Mouse (Mus musculus) lung, embryonic 16.5 days (tissue): Measurements from ENCODE around the gene Hba-x. TPM values are rescaled to one million over a fixed set of nuclear protein-coding genes. Genes with fewer than 3 reads are reported as not detected.

Experiments used
- ATAC-seq: fragments of 200-750 bp; cut with Nextera tagmentation; 2 replicates; pipeline ENCODE4 v1.8.0; 2017; ENCODE audit warnings: low read depth, mild to moderate bottlenecking, moderate library complexity
- H3K27ac ChIP-seq: fragments of 300-500 bp; sonication (generic); 2 replicates; pipeline ENCODE4 v1.5.1; 2014; ENCODE audit warnings: mild to moderate bottlenecking, control low read depth, low read length
- H3K27me3 ChIP-seq: fragments of 300-500 bp; sonication (generic); 2 replicates; pipeline ENCODE4 v1.6.1; 2014; ENCODE audit warnings: low read depth, low read length, mixed read lengths; ENCODE audit not compliant: control insufficient read depth, insufficient read depth
- H3K36me3 ChIP-seq: fragments of 300-500 bp; sonication (generic); 2 replicates; pipeline ENCODE4 v1.6.1; 2014; ENCODE audit warnings: low read length; ENCODE audit not compliant: control insufficient read depth, insufficient read depth
- H3K4me1 ChIP-seq: fragments of 300-500 bp; sonication (generic); replicated peaks from 2 replicates; pipeline ENCODE4 v1.6.1; 2014; ENCODE audit warnings: low read length, mixed read lengths; ENCODE audit not compliant: control insufficient read depth, insufficient read depth
- H3K4me2 ChIP-seq: fragments of 300-500 bp; sonication (generic); 2 replicates; pipeline ENCODE4 v1.6.1; 2014; ENCODE audit warnings: low read depth, low read length, control low read depth
- H3K4me3 ChIP-seq: fragments of 300-500 bp; sonication (generic); 2 replicates; pipeline ENCODE4 v1.5.1; 2014; ENCODE audit warnings: mild to moderate bottlenecking, low read length, control low read depth
- H3K9ac ChIP-seq: fragments of 300-500 bp; sonication (generic); 2 replicates; pipeline ENCODE4 v1.6.1; 2014; ENCODE audit warnings: low read length, control low read depth
- H3K9me3 ChIP-seq: fragments of 300-500 bp; sonication (generic); 2 replicates; pipeline ENCODE4 v1.6.1; 2016; ENCODE audit warnings: low read length; ENCODE audit not compliant: control insufficient read depth
- WGBS: fragments of 180-500 bp; shearing (Covaris S2); extraction: QIAGEN DNeasy Blood & Tissue Kit; methylation state at CpG from one replicate; pipeline ENCODE4 v1.1.7; 2014; 5-methylcytosine and 5-hydroxymethylcytosine counted together
- polyA plus RNA-seq: library from polyadenylated mRNA; unstranded; fragments of >200 nt; fragmentation: Nextera tagmentation; extraction: Ambion mirVana; gene quantifications from 2 replicates; pipeline ENCODE4 v1.2.1, GENCODE M21; 2015

The Hba-x gene
- 64.4 and 68.2 TPM in 2 replicates for polyA plus RNA-seq

DNA sequence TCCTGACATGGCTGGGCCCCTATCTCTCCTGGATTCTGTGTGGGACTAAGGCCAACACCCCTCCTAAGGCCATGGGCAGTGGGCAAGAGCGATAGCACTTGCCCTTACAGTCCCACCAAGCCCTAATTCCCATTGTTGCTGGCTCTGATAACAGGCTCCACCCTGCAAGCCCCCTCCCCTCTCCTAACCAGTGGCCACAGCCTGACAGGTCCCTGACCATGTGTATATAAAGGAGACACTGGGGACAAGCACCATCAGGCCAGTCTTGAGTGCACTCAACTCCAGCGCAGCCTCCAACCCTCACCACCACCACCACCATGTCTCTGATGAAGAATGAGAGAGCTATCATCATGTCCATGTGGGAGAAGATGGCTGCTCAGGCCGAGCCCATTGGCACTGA is at the start of gene Hba-x:
Gene Hba-x (plus strand): TSS at position 54 of the 400 bp plus-strand sequence.
- Histone ChIP-seq H3K9ac (no peak within 1 kb of the TSS), H3K4me3 (no peak within 1 kb of the TSS), H3K9me3 (no peaks in the 10 kb centered on the region), H3K4me1 (no peaks in the 10 kb centered on the region), H3K27ac (no peak within 1 kb of the TSS), H3K27me3 (peaks cover 8% of the 10 kb centered on the region), H3K4me2 (no peak within 1 kb of the TSS), H3K36me3 (no peaks in the 10 kb centered on the region)
- no peak for ATAC-seq
- 52% methylated on average over 3 of the region's 3 CpGs for WGBS

DNA sequence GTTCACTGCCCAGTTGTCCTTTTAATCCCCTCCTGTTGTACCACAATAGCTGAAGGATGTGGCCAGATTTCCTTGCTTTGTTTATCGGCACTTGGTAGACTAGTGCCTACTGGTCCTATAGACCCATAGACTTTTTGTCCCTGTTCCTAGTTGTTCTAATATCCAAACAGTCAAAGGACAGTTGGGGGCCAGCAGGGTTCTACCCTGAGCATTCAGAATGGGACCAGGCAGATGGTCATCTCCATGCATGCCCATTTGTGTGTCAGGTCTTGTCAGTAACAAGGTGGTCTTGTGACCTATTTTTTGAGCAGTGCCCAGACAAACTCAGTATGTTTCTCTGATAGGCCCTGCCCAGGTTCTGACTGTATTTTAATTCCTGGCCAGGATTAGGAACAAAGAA is 49.2 kb upstream of the Hba-x start:
- peaks cover 45% of the 10 kb centered on the region for H3K4me1 ChIP-seq
- WGBS: 43% methylated on average over 1 of the region's 1 CpGs

GRCm38 (mm10) chr11:32227555-32227954 is 48.6 kb upstream of the Hba-x start:
- peak overlapping the region; percentile 93; the same call in 1 of the 2 replicates for H3K9ac ChIP-seq
- H3K36me3 ChIP-seq: peaks cover 16% of the 10 kb centered on the region
- 88% methylated on average over 9 of the region's 9 CpGs for WGBS
- no peaks in the 10 kb centered on the region for H3K27me3 ChIP-seq
- no peaks in the 10 kb centered on the region for H3K9me3 ChIP-seq
- ATAC-seq: no peak
- peak overlapping the region; percentile 81; the same call in 1 of the 2 replicates for H3K4me2 ChIP-seq
- peaks cover 41% of the 10 kb centered on the region for H3K4me1 ChIP-seq
- H3K27ac ChIP-seq: no peak overlapping the region
- no peak overlapping the region for H3K4me3 ChIP-seq

More for the DNA sequence above, 49.2 kb upstream of the Hba-x start:
- H3K4me3 ChIP-seq: peak overlapping the region; percentile 80
- H3K9ac ChIP-seq: peak overlapping the region; percentile 93
- peak overlapping the region; percentile 96 for H3K27ac ChIP-seq
- no peaks in the 10 kb centered on the region for H3K27me3 ChIP-seq
- peaks cover 15% of the 10 kb centered on the region for H3K36me3 ChIP-seq
- H3K9me3 ChIP-seq: no peaks in the 10 kb centered on the region
- peak overlapping the region; percentile 81 for H3K4me2 ChIP-seq
- no peak for ATAC-seq

DNA sequence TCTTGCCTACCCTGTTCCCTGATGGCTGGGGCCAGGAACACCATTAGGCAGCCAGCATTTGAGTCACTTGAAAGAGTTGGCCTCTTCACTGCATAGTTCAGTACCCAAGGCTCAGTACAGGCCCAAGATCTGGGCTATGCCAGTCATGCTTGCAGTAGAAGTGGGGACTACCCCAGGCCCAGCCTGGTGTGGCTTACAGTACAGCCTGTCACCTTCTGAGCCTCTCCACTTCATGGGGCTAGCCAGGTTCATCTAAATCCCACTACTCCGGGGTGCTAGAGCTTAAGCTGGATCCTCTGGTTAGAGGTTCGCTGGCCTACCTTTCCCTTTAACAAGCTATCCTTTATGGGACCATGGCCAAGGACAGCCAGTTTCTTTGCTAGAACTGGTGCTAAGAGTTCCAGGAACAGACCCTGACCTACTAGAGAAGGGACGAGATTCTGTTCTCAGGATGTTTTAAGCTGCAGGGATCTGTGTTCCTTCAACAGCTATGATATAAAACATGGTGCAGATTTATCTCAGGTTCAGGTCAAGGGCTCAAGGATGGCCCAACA is 47.8 kb upstream of the Hba-x start:
- Histone ChIP-seq H3K27ac (no peak overlapping the region), H3K4me2 (no peak overlapping the region), H3K4me3 (no peak overlapping the region), H3K36me3 (peaks cover 22% of the 10 kb centered on the region), H3K9me3 (no peaks in the 10 kb centered on the region), H3K27me3 (no peaks in the 10 kb centered on the region), H3K9ac (no peak overlapping the region), H3K4me1 (peaks cover 34% of the 10 kb centered on the region)
- 88% methylated on average over 3 of the region's 3 CpGs for WGBS
- ATAC-seq: no peak

GRCm38 (mm10) chr11:32230220-32230619 is 46.0 kb upstream of the Hba-x start:
- ATAC-seq: no peak
- H3K36me3 ChIP-seq: peaks cover 30% of the 10 kb centered on the region
- H3K4me3 ChIP-seq: no peak overlapping the region
- WGBS: 75% methylated on average over 4 of the region's 4 CpGs
- H3K27me3 ChIP-seq: no peaks in the 10 kb centered on the region
- H3K9me3 ChIP-seq: no peaks in the 10 kb centered on the region
- no peak overlapping the region for H3K9ac ChIP-seq
- H3K27ac ChIP-seq: no peak overlapping the region
- peaks cover 25% of the 10 kb centered on the region for H3K4me1 ChIP-seq
- H3K4me2 ChIP-seq: no peak overlapping the region

DNA sequence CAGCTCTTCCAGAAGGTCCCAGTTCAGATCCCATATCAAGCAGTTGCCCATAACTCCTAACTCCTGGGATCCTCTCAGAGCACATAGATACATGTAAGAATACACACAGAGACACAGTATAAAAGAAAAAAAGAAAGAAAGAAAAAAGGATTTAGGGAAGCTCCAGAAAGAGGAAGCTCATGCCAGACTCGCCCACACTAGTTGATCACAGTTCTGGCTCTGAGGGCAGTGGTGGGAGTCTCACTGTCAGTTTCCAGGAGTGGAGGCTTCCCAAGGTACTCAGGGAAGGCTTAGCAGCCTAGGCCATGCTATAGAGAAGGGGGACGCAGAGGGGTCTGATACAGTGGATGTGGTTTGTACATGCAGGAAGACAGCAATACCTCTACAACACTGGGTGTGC is 45.1 kb upstream of the Hba-x start:
- Histone ChIP-seq H3K27me3 (no peaks in the 10 kb centered on the region), H3K27ac (no peak overlapping the region), H3K9me3 (no peaks in the 10 kb centered on the region), H3K36me3 (peaks cover 30% of the 10 kb centered on the region), H3K4me3 (no peak overlapping the region), H3K4me2 (no peak overlapping the region), H3K9ac (no peak overlapping the region), H3K4me1 (peaks cover 21% of the 10 kb centered on the region)
- 89% methylated on average over 2 of the region's 2 CpGs for WGBS
- ATAC-seq: no peak

- peak; percentile 31; the same call in 1 of the 2 replicates for ATAC-seq
- Histone ChIP-seq H3K9ac (no peak overlapping the region), H3K9me3 (no peaks in the 10 kb centered on the region), H3K4me1 (peaks cover 9% of the 10 kb centered on the region), H3K27me3 (no peaks in the 10 kb centered on the region), H3K27ac (no peak overlapping the region), H3K4me3 (no peak overlapping the region), H3K4me2 (no peak overlapping the region), H3K36me3 (peaks cover 33% of the 10 kb centered on the region)
- 69% methylated on average over 10 of the region's 10 CpGs for WGBS
These were observed 43.4 kb upstream of the Hba-x start for GRCm38 (mm10) chr11:32232848-32233247.

- H3K4me3 ChIP-seq: no peak overlapping the region
- H3K27me3 ChIP-seq: no peaks in the 10 kb centered on the region
- H3K4me1 ChIP-seq: peaks cover 9% of the 10 kb centered on the region
- no peak for ATAC-seq
- H3K9me3 ChIP-seq: no peaks in the 10 kb centered on the region
- no peak overlapping the region for H3K27ac ChIP-seq
- peaks cover 33% of the 10 kb centered on the region for H3K36me3 ChIP-seq
- no peak overlapping the region for H3K4me2 ChIP-seq
- WGBS: 86% methylated on average over 3 of the region's 3 CpGs
- H3K9ac ChIP-seq: no peak overlapping the region
These were observed 42.3 kb upstream of the Hba-x start for GRCm38 (mm10) chr11:32233895-32234294.

GRCm38 (mm10) chr11:32234816-32235485 is 41.2 kb upstream of the Hba-x start:
- Histone ChIP-seq H3K4me2 (no peak overlapping the region), H3K27me3 (no peaks in the 10 kb centered on the region), H3K36me3 (peaks cover 40% of the 10 kb centered on the region), H3K9ac (no peak overlapping the region), H3K27ac (peak overlapping the region; percentile 44; the same call in 1 of the 2 replicates), H3K4me3 (no peak overlapping the region), H3K4me1 (peaks cover 9% of the 10 kb centered on the region), H3K9me3 (no peaks in the 10 kb centered on the region)
- no peak for ATAC-seq
- 81% methylated on average over 6 of the region's 6 CpGs for WGBS
